Mouse (Mus musculus): ENCODE measurements around the gene Efnb2. TPM values are rescaled to one million over a fixed set of nuclear protein-coding genes. Genes with fewer than 3 reads are reported as not detected.

Gene Efnb2
- total RNA-seq, 4 experiments from 2014 or later, result 33.8 to 44.3 (median 39.9) TPM

DNA sequence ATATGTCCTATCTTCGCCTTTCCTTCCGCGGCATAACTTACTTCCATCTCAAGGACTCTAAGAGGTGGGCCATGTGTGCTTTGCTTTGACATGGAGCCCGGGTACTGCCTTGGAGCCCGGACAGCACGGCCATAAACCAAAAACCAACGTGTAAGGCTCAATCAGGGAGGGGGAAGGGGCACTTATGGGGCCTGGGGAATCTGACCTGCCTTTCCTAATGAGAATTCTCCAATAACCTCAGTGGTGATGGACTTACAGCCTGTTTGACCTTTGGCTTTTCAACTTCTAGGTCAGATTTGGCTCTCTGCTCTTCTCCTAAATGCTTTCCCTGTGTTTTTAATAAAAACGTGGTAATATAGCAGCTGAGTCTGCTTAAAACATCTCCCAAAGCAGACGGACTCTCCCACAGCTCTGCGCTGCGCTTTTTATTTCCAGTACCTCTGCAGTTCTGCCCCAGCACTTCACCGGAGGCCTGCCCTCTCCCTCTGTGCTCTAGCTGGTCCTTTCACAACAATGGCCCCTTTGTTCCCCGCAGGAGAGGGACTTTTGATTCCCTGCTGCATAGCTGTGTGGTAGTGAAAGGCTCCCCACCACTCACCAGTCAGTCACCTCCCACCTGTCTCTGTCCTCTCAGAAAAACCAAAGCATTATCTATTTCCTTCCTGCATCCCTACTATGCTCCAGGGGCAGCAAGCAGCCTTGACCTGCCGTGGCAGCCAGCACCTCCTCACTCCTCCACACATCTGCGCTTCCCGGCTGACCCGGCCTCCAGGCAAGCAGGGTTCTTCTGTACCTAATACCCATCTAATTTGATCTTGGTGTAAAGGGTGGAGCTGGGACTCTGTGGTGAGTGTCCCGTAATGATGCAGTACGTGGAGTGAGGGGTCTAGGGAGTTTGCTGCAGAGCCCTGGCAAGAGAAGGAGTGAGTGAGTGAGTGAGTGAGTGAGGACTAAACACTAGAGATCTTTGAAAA is 41.5 kb downstream of the Efnb2 start:
- no peak for DNase-seq (ENCODE audit: low spot score in 2 of 2)

DNA sequence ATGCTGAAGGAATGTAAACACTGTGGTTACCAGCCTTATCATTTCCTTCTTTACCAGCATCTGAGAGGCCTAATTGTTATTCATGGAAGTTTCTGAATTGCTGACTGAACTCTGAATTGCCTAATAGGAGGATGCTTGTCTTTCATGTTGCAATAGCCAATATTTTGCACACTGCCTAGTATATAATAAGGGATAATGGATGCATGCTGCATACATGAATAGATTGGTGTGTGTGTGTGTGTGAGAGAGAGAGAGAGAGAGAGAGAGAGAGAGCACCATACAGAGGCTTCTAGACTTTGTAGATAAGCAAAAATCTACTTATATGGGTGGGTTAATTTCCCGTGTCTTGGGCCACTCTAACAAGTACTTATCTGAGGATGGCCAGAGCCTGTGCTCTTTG is 47.2 kb downstream of the Efnb2 start:
- no peak for DNase-seq (ENCODE audit: low spot score in 2 of 2)

DNA sequence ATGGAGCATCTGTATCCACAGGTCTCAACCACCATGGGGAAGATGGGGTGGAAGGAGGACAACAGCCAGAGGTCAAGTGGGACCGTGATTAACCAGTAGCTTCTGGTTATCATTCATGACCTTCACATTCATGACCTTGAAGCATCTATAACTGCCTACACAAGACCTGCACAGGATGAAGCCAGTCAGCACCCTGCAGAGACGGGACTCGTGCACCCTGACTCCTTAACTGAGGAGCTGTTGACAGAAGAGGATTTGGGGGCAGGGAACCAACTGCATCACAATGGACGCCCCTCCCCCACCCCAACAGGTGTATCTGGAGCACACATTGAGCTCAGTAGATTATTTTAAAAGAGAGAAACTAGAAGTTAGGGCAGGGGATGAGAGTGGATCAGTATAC is 49.1 kb downstream of the Efnb2 start:
- no peak for DNase-seq (ENCODE audit: low spot score in 2 of 2)

DNA sequence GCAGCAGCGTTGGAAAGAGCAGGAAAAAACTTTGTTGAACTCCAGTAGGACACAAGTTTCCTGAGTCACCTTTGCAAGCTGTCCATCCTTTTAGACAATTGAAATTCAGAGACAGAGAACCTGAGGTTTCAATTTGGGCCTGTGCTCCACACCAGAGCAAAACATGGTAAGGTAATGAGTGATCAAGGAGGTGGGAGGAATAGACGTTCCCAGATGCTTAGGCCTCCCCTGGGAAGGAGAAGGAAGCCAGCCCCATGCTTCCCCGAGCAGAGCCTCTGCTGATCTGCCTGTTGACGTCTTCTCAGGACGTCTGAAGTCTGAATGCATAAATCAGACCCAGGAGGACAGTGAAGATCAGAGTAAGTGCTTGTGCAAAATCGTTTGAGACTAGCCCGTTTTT is 51.3 kb downstream of the Efnb2 start:
- DNase-seq (ENCODE audit: low spot score in 2 of 2), result no peak

DNA sequence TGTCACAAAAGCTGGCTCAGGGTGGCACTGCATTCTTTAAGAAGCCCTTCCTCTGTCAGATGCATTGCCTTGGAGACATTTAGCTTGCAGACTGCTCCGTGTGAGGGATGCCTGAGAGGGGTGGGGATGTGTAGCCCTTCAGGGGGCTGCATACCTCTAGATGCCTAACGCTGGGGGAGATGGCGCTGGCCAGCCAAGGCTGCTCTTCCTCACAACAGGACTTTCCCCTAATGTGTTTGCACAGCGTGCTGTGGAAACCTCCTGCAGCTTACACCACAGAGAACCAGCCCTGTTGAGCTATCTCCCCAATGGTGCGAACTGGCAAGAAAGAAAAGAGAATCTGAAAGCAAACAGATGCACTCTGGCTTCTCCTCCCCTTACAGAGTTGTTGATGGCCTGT is 51.9 kb downstream of the Efnb2 start:
- no peak for DNase-seq (ENCODE audit: low spot score in 2 of 2)

DNA sequence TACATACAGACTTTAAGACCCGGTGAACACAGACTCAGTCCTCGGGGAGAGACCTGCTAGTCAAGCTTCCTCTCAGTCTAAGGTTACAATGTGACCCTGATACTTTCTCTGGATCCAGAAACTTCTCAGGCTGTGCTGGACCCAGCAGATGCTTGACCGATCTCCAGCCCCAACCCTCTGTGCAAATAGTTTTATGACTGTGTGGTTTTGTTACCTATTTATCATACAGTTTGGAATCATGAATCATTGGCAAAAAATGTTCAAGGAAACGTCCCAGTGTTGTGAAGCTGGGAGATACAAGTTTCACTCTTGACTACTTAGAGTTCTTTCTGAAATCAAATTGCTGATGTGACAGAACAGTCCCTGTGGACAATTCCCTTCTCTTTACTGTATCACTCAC is 55.4 kb downstream of the Efnb2 start:
- no peak for DNase-seq (ENCODE audit: low spot score in 2 of 2)

DNA sequence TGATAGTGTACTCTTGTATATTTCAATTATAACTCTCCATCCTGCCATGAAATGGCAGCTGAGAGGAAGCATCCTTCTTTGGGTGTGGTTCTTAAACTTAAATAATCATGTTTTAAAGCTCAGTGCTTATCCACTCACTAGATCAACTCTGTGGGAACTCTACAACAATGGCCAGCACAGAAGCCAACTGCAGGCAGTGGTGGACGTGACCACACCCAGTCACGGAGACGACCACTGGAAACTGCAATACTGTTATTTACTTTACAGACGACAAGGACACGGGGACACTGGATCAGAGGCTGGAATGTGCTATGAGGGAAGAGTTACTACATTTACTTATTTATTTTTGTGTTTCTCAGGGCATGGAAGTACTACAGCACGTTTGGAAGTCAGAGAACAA is 57.2 kb downstream of the Efnb2 start:
- DNase-seq (ENCODE audit: low spot score in 2 of 2), result no peak

DNA sequence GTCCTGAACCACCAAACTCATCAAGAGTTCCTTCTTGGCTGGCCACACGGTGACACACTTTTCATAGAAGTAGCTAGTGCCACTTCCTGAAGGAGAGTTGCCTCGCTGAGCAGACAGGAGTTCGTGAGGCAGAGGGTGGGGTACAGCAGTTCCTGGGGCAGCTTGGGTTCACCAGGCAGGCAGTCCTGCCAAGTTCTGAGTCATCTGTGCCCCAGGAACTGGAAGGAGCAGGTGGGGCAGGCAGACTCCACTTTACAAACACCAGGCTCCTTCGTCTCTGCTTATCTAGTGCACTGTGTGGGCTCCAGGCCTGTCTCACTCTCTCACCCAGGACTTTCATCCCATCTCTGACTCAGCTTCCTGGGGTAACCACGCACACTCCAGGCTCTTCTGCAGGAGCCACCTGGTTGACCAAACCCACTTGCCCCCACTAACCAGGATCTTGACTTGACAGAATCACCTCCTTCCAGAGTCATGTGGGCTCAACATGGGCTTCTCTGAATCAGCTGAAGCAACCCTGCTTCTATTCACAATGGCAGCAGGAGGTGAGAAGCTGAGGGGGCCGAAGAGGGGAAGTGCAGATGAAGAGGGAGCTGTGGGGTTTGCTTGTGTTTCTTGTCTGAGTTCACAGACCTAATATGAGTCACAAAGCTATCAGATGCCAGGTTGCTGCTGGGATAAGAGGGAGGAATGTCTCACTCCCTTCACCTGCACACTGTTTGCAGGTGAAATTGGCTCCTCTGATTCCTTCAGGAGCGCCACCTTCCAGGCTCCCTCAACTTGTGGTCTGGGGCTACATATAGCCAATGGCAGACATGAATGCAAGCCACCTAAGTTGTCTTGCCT is 58.2 kb downstream of the Efnb2 start:
- no peak for DNase-seq (ENCODE audit: low spot score in 2 of 2)

DNA sequence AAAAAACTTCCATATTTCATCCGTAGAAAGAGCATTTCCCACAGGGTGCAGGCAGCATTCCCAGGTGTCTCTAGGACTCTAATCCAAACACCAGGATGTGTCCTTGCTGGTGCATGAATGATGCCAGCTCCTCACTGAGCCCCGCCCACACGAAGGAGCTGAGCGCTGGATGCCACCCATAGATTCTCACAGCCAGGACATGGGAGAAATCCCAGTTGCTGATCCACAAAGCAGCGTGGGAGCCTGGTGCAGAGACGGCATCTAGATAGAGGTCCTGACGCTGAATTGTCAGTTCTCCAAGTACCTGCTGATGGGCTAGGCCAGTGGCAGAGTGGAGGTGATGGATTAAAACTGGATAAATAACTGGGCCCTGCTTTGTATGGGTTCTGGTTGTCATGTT is 61.1 kb downstream of the Efnb2 start:
- DNase-seq (ENCODE audit: low spot score in 2 of 2), result no peak

DNA sequence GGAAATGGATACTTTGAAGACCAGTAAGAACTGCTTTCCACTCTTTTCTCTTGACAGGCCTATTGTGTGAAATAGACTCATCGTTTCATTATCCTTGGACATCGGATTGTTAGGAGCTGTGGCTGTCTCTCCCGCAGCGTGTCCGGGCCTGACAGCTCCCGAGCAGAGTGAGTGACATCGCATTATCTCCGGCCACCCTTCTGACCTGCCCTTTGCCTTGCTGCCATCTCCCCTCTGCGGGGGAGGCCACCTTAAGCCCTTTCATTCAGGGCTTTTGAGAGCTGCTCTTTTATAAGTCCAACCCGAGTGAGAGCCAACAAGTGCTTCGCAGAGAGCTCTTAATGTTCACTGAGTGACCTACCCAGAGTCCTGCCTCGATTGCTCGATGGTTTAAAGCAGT is 63.6 kb downstream of the Efnb2 start:
- DNase-seq (ENCODE audit: low spot score in 2 of 2), result no peak

DNA sequence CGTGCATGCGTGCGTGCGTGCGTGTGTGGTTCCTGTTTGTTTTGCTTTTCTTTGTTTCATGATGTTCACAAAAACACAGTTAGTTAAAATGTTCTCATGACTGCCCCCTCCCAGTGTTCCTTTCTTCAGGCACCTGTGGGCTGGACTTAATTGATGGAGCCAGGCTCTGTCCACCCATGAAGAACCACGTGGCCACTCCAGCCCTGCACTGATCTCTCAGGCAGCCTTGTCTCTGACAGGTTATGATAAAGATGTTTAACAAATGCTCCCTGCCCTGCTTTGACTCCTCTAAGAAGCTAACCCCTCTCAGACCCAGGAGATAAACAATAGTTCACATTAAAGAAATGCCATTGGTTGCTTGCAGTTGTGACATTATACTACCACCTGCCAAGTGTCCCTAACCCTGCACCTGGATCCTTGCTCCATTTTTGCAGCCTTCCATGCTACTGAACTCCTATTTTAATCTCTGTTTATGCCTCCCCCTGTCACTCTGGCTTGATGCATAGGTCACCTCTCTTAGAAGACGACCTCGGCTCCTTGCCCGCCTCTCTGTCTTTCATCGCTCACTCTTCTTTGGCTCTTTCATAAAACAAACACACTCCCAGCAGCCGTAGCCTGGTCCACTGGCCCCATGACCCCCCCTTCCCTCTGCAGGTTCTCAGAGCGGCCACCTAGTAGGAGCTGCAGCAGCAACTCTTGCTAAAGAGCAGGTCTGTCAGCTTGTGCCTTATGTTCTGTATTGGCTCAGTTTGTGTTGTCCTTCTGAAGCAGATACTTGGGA is 65.0 kb downstream of the Efnb2 start:
- DNase-seq (ENCODE audit: low spot score in 2 of 2), result no peak

DNA sequence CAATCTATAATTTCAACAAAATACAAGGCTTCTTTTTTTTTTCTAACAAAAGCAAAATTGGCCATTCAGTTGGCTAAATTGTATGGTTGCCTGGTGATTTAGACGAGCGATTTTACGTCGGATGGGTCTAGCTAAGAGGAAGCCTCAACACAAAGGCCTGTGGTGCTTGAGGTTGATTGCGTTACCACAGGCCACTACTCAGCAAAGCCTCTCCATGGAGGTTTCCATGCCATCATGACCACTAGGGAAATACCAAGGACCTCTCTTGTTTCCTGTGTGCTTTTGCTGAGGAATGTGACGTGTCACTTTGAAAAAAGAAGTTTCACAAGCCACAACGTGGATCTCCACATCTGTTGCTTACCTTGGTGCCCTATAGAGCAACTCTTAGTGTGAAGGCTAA is 67.2 kb downstream of the Efnb2 start:
- DNase-seq (ENCODE audit: low spot score in 2 of 2), result no peak

DNA sequence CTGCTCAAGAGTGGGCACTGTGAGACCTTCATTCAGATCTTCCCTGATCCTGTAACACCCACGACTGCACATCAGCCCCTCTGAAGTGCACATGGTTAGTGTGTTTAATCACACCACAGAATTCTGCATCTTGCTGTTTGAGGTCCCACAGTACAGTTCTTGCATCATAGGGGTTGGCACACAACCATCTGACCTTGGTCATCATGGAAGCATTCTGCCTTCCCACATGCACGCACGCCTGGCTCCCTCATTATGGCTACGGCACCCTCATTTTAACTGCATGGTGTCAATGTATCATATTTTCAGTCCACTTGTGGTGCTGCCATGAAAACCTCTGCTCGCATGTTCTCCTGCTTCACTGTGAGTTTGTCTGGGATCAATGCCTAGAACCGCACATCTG is 67.7 kb downstream of the Efnb2 start:
- no peak for DNase-seq (ENCODE audit: low spot score in 2 of 2)

DNA sequence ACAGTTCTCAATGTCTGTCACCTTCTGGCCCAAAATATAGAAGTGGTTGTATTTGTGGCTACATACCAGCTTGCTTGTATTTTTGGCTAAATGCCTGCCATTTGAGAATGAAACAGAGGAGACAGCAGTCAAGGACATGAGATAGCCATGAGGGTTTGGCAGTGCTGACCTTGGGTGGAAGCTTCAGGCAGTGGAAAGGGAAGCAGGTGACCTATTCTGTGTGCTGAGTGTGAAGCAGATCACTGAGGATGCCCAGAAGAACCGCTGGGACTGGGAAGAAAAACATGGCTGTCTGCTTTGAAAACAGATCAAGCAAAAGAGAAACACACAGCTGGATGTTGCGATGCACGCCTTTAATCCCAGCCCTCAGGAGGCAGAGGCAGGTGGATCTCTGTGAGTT is 68.7 kb downstream of the Efnb2 start:
- no peak for DNase-seq (ENCODE audit: low spot score in 2 of 2)

DNA sequence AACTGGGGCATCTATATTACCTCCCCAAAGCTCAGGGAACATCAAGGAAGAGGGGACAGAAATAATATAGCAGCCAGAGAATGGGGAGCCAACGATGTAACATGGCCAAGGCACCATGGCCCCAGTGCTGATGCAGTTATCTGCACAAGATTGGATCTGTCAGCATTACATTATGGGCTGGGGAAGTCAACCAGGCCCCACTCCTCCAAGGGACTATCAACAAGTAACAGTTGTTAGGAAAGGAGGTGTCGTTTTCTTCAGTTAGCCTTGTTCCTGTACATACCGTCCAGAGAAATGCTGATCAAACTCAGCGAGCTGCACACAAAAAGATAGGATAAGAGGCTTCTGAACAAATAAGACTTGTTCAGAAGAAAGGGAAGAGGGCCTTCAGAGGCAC is 77.1 kb downstream of the Efnb2 start:
- DNase-seq (ENCODE audit: low spot score in 2 of 2), result no peak

DNA sequence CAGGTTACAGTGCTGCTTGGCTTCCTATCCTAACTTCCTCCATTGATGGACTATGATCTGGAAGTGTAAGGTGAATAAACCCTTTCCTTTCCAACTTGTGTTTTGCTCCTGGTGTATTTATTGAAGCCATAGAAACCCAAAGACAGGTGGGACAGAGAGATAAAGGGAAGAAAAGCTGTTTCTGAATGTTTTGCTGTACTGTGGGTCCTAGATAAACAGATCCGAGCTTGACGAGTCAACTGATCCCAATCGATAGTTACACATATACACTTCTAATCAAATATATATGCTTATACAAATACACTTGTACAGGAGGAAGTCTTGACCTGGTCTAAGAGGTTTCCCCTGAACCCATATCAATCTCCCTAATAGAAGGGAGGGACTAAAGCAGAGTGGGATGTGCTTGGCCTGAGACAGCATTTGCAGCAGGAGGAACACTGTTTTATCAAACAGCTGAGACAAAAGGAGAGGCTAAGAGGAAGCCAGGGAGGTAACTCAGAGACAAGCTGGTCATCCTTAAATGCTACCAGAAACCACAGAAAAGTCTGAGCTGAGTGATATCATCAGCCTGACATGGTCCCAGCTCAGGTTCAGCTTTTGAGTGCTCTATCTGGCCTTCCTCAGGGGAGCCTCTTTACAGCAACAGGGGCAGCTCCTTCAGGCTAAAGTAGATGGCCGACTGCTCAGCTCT is 77.6 kb downstream of the Efnb2 start:
- DNase-seq (ENCODE audit: low spot score in 2 of 2), result no peak

DNA sequence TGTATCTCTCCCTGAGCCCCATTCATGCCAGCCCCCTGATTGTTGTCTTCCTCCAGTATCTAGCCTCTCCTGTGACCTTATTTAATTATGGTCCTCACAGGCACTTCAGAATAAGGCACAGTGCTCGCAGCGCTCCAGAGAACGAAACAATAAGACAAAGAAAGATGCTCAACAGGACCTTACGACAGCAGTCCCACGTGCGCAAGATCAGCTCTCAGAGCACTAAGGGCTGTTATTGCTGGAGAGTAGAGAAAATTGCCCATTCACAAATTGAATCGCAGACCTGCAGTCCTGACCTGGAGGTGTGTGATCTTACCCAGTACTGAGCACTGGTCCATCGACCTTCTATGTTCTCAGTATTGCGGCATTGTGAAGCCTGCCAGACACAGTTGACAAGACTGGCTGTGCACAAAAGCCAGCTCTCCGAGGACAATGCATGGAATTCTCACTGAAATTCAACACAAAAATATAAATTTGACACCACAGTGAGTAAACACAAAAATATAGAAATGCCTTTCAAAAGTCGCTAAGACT is 83.2 kb downstream of the Efnb2 start:
- no peak for DNase-seq (ENCODE audit: low spot score in 2 of 2)

DNA sequence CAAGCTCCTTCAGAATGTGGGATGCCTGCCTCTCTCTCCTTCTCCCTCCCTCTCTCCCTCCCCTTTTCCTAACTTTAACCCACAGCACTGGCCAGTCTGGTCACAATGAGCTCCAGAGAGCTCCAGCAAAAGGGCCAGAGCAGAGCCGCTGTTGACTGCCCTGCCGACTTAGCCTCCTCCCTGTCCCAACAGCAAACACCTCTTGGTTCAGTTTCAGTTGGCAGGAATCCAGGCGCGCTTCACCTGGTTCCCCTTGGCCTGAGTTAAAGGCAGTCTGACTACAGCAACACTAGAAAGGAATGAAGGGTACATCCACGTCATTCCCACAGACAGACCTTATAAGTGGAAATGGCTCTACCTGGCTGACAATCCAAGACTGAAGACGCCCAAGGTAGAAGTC is 84.2 kb downstream of the Efnb2 start:
- no peak for DNase-seq (ENCODE audit: low spot score in 2 of 2)

DNA sequence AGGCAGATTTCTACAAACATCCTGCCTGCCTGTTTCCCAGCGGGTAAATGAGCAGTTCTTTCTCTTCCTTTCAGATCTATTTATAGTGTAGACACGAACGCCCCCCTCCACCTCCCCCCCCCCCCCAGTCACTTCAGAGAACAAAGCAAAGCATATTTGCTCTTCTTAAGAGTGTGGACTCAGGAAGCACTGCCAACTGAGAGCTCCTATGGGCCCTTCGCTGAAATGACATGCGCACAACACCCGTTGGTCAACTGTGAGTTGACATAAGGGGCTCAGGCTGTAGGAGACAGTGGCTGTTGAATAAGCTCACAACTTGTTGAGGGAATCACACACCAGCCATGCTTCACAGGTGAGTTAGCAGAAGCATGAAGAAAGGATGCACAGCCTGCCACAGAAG is 84.8 kb downstream of the Efnb2 start:
- no peak for DNase-seq (ENCODE audit: low spot score in 2 of 2)

DNA sequence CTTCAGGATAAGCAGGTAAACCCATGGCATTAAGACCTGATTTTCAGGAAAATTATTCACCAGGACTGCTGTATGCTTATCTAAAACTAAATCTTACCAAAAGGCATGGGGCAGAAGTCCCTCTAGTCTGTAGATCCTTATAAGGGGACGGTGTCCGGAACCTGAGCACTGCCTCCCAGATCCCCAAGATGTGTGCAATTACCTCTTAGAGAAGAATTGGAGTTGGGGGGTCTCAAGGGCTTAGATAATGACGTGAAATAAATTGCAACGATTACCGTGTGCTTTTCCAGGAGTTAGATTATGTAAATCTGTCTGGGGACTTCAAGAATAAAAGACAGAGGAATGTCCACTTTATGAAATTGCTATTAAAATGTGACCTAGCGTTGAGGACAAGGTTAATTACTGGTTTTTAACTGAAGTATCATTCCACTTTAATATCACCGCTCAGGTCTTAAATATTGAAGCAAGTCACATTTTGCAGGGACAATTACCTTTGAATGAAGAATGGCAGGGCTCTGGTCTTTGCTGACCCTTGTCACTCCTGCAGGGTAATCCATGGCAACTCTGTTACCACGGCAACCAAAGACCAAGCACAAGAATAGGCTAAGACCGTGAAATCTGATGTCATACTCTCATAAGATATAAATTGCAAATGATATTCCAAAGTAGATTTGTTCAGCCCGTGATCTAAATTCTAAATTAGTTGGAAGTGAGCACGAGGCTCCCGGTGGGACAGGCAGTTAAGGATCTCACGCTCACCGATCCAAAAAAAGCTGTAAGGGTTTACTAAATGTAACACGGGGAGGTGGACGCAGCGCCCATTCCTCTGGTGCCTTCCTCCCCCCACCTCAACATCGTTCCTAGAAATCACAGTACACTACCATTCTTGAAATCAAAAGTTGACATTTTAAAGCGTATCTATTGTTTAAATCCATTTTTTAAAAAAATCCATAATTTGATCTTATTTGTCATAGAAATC is 86.2 kb downstream of the Efnb2 start:
- no peak for DNase-seq (ENCODE audit: low spot score in 2 of 2)
